Mouse (Mus musculus) right cerebral cortex, postnatal 14 days (tissue): Measurements from ENCODE around the gene 3110021N24Rik.
A peak's percentile ranks its signal among the peaks of the same experiment; 100 is the strongest.

Source experiments
- DNase-seq: peaks from one replicate; pipeline ENCODE4 v3.0.0; 2022

The 3110021N24Rik gene

DNA sequence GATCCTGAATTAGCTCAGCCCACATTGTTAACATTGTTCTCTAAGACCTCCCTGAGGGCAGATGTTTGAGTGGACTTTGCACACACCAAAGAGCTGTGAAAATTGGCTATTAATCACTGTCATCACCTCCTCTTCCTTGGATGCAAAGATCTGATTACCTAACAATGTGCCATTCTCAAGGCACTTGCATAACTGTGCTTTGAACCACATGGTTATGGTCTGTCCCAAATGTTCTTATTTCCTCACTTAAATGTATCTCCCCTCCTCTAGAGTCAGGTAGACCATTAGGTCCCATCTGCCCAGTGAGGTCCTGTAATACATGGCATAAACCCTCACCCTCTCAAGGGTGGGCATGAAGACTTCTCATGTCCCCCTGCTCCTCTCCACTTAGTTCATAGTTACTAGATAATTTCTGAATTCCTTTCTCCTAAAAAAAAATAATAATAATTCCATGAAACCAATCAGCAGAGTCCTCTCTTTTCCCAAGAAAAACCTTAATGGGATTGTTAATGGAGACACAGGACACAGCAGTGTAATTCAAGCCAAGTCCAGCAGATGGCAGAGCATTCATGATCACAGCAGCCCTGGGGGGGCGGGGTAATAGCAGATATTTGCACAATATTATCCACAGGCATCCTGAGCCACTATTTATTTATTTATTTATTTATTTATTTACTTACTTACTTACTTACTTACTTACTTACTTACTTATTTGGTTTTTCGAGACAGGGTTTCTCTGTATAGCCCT is 78.8 kb downstream of the 3110021N24Rik start:
- DNase-seq: peak; percentile 75

GRCm38 (mm10) chr4:108803535-108803934 is 84.1 kb downstream of the 3110021N24Rik start:
- no peak for DNase-seq

DNA sequence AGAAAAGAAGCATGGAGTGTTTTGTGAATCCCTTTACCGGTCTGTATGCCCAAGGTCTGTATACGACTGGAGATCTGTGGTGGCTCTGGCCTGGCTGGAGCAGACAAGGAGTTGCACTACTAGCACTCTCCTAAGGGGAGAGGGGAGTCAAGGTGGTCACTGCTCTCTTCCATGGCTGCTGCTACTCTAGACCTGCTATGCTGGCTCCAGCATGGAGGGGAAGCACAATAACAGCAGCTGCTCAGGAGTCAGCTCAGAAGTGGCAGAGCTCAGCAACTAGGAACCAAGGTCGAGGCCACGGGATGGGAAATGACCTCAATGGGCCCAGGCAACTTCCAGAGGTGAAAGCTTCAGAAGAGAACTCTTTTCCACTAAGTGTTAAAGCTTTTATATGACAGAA is 91.7 kb downstream of the 3110021N24Rik start:
- DNase-seq: no peak

- no peak for DNase-seq
Observed at GRCm38 (mm10) chr4:108811550-108811949, 92.1 kb downstream of the 3110021N24Rik start.

DNA sequence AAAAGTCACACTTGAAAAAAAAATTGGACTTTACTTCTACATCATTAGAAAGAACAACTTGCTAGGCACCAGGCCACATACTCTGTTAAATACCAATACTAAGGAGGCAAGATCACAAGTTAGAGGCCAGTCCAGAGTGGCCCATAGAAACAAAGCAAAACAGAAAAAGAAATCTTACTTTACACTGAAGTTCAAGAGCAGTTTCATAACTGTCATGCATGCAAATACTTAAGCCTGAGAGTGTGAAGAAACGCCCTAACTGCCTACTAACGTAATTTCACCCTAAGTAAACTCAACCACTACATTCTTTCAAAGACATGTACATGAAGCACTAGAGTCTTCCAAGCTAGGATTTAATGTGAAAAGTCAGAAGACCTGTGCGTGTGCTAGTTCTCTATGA is 106.2 kb downstream of the 3110021N24Rik start:
- no peak for DNase-seq

DNA sequence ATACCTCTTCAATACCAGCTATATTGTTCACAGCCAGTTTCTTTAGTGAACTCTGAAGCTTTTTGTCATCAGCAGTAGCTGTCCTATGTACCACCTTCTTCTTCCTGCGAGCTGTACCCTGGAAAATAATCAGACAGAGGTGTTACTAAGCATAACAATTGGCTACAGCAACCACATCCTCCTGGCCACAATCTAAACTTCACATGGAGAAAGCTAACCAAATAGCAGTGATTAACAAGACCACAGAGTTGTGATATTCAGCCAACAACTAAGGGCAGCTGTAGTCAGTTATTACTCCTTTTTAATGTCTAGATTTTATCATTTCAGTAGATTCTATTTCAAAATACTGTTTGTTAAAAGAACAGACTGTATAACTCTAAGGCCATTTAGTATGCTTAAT is 106.6 kb downstream of the 3110021N24Rik start:
- DNase-seq: no peak

DNA sequence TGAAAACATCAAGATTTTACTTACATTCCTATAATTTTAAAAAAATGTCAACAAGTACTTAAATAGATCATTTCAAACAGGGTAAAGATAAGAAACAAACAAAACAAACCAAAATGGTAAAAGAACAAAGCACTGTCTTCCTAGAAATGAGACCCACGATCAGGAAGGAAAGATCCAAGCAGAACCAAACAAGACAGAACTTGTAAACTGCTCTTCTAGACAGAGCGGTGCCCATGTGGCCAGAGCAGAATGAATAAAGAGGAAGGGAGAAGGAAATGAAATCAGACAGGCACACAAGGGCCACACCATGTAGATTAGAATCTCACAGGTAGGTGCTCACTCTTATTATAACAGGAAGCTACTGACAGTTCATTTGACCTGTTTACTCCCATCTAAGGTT is 107.2 kb downstream of the 3110021N24Rik start:
- DNase-seq: no peak

DNA sequence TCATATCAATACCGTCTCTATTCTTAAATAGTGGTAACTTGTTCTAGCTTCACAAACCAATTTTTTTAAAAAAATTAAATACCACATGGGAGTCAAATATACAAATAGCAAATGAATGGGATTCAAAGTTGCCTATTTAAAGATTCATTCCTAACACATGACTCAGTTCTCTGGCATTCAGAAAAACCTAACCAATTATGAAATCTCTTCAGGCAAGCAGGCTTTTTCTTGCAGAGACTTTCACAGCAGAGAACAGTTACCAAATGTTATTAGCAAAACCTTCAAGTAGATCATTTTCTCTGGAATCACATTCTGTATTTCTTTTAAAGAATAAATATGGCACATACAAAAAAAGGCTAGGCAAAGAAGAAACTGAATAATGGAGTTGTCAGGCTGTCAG is 111.2 kb downstream of the 3110021N24Rik start:
- no peak for DNase-seq
